Mouse (Mus musculus): Measurements from ENCODE around the gene App. TPM values are rescaled to one million over a fixed set of nuclear protein-coding genes. Genes with fewer than 3 reads are reported as not detected.

App gene
- total RNA-seq, 2 experiments from 2014 or later = 132 to 140 TPM

DNA sequence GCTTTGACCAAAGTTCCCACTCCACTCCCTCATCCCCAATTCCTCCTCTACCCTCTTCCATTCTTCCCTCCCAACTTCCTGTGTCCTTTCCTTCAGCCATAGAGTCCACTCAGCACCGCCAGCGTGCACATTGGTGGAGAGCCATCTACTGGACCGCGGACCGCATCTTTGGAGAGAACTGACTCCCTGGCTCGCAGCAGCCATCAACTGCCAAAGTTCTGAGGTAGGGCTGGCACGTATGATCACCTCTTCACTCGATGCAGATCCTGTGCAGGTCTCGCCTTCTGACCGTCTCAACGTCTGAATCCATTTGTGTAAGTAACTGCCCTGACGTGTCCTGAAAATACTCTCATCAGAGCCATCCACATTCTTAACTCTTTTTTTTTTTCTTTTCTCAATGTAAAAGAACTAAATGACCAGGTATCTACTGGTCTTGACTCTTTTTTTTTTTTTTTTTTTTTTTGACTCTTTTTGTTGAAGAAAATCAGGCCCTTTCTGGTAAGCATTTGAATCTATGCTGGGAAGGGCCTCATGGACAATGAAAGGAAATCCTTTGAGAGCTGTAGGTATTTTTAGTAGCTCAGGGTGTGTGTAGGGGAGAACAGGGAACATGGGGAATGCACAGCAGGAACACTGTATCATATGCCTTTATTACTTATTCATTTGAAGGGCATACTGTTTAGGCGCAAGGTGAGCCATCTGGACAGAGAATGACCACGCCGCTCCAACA, 200.0 kb downstream of the App start:
- peak in 1 of 2 experiments; percentile 14 for DNase-seq

DNA sequence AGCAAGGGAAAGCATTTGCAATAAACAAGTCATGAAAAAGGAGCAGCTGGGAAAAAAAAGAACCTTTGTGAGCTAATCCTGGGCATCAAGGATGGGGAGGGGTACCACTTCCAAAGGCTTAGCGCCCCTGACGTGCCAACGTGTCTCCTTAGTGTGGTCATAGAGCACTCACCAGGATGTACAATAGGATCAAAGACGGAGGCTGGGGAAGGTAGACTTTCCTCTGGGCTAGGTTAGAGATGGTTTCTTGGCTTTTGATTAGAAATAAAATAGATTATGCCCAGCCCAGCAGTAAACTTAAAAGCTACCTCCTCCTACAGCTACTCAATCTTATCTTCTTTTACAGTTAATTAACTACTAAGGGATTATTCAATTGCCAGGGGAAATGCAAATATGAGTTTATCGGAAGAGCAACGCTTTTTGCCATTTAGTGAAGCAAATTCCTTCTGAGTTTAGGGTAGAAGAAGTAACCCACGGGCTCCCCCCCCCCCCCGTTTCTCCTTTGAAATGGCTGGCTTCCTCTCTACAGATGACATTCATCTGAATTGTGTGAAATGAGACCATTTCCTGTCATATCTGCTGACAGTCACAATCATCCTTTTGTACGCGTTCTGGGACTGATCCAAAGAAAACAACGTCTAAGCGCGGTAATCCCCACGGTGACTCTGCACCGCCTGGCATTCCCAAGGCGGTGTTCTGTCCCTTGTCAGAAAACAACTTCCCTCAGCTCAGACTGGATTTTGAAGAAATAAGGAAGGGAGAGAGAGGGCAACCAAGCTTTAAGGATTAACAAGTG, 201.8 kb downstream of the App start:
- DNase-seq = peak; percentile 50 to 66

DNA sequence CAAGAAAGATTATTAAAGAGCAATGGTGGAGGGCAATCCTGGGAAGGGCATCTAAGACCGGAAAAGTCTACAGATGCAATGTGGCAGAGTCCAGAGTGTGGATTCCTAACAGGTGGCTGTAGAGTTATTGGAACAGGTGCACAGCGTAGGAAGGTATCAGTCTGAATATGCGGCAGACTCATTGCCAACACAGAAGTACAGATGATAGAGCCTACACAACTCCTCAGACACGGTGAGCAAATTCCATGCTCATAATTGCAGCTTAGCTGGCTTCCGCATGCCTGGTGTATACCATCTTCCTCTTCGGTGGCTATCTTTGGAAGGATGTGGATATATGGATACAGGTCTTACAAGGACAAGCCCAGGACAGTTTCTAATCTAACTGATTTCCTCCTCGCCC, 204.5 kb downstream of the App start:
- no peak for DNase-seq

DNA sequence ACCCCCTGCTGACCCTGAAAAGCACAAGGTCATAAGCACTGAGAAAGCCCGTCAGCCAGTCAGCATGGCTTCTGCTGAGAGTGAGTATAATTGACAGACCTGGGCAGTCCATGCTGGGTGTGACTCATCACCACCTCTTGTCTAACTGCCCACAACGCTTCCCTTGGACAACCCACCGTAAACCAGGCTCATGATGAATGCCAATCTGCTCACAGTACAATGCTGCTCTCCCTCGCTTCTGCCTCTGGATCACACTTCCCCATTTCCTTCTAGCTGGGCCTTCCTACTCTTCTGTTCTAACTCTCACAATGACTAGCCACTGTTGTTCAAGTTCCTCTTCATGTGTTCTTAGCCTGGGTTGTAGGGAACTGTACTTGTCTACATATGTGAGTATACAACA, 206.6 kb downstream of the App start:
- peak in 1 of 2 experiments; percentile 14 for DNase-seq

DNA sequence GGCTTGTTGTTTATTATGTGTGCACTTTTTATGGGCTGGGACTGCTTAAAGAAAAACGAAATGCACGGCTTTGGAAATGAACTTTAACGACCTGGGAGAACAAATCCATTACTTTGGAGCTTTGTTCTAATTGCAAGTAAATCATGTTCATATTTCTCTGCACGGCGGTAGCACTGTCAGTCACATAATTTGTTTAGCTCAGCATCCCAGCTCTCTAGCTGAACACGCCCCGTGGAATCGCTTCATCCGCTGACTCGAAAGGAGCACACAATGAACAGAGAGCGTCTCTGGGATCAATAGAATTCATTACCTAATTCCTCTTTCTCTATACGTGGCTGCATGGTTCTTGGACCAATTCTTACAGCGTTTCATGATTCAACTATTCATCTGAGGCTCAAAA, 207.5 kb downstream of the App start:
- no peak for DNase-seq

DNA sequence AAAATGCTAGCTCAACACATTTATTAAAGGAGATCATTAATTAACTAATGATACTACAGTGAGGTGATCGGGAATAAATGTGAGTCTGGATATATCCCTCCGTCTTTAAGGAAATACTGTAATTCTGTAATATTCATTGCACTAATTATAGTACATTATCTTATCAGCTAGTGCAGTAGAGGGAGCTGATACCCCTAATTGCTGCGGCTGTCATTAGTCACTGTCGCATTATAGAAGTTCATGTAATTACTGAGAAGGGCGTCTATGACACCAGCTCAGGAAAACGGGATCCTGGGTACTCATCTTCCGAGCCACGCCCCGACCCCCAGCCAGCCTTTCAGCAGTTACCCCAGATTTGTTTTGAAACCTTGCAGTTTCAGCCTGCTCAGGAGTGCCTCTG, 209.6 kb downstream of the App start:
- no peak for DNase-seq

DNA sequence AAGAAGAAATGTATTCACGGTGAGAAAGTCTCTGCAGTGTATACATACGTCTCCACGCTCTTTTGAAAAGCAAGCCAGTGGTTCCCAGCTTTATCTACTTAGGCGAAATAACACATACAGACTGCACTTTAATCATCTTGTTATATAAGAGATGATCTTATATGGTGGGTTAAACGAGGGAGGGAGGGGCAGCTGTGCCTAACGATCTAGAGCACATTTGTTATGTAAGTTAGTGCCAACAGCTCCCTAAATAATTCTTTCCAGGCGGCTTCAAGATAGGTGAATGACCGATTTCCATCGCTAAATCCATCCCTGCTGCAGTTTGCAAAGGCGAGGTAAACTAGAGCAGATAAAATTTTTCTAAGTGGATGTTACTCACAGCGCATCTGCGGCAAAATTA, 210.0 kb downstream of the App start:
- no peak for DNase-seq

DNA sequence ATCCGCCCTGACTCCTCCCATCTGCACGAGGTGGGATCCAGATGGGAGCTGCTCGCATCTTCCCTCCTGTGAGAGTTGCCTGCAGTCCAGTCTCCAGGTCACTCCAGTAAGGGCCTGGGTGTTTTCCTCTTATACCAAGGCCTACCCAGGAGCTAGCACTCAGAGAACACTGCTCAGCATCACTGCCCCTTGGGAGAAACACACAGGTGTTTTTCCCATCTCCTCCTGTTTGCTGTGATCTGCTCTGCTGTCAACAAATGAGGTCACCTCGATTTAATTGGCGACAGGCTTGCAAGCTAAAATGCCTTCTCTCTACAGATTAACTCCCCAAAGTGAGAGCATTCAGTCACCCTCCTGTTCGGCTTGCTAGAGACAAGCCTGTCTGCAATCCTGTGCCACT, 216.3 kb downstream of the App start:
- DNase-seq = peak in 1 of 2 experiments; percentile 50

DNA sequence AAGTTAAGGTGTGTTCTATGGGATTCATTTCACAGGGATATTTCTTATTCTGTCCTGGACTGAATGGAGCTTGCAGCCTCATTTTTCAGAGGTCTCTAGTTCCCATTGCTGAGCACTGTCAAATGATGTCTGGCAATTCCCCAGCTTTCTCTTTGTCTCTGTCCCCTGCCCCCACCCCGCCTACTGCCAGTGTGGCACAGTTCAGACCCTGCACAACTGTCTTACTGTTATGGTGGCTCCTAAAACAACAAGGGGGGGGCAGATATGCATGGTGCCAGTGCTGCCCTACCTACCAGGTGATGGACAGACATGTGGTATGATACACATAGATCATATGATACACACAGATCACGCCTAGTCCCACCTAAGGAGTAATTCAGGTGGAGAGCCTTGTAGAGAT, 216.9 kb downstream of the App start:
- DNase-seq = no peak

DNA sequence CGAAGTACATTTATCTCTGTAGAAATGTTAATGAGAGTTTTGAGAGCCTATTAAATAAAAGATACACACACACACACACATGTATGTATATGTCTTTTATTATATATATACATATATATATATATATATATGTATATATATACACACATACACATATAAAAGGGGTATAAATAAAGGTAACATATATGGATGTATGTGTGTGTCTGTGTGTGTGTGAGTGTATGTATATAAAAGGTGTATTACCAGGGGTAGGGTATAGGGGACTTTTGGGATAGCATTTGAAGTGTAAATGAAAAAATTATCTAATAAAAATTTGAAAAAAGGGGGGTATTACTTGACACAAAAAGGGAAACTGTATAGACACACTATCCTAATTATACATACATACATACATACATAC, 217.7 kb downstream of the App start:
- DNase-seq = no peak

DNA sequence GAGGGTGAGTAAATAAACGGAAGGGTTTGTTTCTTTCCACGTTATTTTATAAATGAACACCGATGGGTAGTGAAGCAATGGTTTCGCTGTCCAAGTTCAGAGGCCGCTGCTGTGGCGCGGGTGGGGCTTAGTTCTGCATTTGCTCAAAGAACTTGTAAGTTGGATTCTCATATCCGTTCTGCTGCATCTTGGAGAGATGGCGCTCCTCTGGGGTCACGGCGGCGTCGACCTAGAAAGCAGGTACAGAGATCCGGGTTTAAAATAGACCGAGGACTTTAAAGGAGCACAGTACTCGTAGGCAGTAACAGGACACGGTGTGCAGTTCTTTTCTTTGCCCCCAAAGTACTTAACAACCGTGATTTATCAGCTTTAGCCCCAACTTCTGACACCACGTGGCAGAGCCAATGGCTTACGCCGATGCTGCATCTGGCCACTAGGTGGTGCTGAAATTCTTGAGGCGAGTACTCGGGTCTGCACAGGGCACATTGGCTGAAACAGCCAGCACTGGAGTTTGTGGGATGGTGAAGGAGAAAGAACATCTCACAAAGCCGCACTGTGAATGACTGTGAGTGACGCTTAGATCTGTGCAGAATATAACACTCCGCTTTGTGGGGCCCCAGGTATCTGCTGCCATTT, 218.2 kb downstream of the App start:
- DNase-seq = peak; percentile 81 to 93

DNA sequence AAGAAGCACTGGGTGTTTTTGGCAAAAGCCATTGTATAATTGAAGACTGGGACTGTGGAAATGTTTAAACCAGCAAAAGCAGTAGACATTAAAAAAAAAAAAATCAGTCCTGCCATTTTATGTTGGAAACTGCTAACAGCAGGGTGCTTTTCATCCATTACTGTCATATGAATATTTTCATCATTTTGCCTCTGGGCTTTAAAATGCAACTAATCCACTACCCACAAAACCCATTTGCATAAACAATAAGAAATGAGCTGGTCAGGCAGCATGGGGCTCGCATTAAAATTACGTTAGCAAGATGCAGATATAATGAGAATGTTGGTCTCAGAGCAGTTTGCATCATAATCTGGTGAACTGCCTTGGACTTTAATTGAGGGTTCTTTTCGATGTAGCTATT, 242.5 kb downstream of the App start:
- no peak for DNase-seq

DNA sequence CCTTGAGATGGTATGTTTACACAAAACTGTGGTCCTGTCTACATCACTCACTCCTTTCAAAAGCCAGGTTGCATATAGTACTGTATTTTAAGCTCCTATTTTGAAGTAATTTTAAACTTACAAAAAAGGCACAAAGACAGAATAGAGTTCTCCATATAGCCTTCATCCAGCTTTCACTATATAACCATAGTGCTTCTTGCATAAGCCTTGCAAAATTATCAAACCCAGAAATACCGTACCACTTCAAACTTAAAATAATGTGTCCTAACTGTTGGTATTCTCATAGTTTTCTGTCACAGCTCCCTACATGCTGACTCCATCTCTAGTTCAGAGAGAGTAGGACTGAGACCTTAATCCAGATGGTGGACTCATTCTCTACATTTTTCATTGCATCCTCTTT, 245.7 kb downstream of the App start:
- DNase-seq = no peak

DNA sequence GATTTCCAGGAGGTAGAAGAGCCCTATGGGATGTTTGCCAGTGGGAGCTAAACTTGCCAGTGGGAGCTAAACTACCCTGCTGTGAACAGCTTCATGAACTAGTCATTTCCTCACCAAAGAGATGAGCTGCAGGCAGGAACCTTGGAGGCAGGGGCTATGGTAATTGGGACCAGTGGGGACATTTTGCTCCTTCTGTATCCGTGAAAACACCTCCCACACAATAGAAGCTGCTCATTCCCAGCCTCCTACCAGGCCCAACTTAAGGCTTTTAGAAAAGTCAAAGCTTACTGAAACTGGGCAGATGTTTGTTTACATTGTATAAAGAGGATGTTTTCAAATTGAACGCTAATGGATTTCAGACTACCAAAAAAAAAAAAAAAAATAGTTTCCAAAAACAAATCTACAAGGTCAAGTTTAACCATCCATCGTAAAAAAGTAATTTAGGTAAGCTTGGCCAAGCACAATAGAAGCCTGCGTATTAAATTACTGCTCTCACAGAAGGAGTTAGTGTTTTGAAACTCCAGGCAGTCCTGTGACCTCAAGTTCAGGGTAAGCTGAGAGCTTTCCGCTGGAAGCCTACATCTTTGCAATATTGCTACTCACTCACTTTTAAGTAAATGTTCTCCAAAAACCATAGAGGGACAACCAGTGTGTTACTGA, 253.8 kb downstream of the App start:
- DNase-seq = no peak

DNA sequence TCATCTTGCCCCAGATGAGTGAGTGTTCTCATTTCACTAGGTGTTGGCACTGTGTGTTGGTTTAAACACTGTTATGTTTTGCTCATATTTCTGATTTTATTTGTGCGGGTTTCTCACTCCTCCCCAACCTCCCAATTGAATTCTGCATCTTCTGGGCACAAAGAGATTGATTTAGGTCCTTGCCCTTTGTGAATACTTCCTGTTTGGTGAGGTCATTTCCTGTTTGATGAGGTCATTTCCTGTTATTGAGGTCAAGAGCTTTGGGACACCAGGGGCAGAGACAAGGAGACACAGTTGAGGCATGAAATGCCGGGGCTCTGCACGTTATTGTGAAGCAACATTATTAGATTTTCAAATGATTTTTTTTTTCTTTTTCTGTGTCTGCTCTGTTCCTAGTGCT, 254.5 kb downstream of the App start:
- DNase-seq = no peak

DNA sequence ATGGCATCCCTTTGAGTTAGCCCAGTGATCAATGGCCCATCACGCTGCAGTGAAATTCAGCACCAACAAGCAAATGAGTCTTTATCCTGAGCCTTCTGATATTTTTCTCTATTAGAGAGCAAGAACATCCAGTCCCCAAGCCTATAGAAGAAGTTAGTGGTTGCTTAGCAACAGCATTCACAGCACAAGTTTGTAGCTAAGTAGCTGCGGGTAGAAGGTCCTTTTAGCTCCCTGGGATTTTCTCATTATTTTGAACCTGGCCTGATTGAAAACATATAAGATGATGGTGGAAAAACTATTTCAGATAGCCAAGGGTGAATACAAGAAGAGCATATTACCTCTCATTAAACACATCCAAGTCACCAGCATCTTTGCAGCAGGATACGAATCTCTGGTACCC, 256.8 kb downstream of the App start:
- no peak for DNase-seq

DNA sequence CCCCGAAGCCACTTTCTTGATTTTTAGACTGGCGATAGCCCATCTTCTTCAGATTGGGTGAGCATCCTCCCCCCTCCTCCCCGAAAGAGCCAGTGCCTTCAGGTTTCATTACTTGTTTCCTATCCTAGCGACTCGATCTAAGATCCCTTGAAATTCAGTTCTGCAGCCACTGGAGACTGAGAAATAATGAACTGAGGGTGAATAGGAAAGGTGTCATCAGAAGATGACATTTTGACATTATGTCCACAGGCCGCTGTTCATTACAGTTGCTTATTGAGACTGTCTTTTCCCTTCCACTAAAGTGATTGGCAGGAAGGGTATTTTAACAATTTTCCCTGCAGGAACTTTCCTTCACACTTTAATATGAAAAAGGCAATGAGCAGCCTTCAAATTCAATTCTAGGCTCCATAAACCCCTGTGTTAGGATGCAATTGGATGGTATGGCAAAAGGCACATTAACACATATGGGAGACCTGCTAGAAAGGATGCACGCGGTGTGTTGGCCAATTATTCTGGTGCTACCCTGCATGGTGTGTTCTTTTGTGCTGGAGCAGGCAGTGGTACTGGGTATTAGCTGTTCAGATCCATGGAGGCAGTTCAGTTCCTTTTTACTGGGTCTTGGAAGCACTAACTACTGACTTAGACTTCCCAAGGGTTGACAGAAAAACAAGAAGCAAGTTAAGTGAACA, 261.9 kb downstream of the App start:
- no peak for DNase-seq

DNA sequence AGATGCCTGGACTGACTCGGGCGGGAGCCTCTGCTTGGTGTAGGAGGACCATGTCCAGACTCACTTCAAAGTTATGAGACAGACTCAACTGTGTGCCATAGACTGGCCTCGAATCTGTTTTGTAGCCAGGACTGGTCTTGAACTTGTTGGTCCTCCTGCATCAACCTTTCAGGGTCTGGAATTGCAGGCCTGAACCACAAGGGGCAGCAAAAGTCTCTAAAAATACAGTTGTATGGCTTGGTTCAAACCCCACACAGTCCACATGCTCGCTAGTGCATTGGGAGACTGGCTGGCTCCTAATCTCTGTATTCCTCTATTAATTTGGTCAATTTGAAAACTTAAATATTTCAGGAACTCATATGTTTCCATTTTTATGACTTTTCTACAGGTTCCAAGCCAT, 270.6 kb downstream of the App start:
- no peak for DNase-seq

Measured in heart, adult 18-20 months (tissue).